Mouse (Mus musculus) erythroblast, embryonic 14.5 days (primary cell): ENCODE results near the gene Pycr1.

Experiments used
- GATA1 ChIP-seq: IDR thresholded peaks from 2 replicates; pipeline ENCODE4 v1.6.1; 2012; ENCODE audit warnings: low read length, inconsistent platforms, mixed read lengths
- TAL1 ChIP-seq: IDR thresholded peaks from 3 replicates; pipeline ENCODE4 v1.6.1; 2012; ENCODE audit warnings: low read length, inconsistent platforms, mixed read lengths

DNA sequence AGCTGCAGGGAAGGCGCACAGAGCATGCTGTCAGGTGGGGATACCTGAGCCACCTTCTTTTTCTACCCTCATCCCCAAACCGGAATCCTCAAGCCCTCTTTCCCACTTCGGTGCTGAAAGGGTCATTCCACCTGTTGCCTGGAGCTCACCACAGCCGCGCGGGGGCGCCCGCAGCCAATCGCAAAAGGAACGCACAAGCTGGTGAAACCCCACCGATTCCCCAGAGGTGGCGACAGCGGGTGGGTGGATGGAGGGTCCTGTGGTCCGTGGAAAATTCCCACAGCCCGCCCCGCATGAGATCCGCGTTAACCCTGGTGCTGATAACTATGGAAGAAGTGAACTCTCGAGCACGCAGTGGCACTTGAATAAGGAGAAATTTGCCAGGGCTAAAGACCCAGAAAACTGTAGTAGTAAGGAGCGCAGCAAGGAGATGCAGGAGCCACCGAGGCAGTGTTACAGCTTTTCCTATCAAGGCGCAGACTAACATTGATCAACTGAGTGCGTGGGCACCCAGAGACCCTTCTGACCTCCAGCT lies 15.4 kb upstream of the Pycr1 start:
- TF ChIP-seq TAL1 (no peak), GATA1 (no peak)
